Mouse (Mus musculus): ENCODE data around the gene Ing5. TPM values are rescaled to one million over a fixed set of nuclear protein-coding genes. Genes with fewer than 3 reads are reported as not detected.
"Not testable (repeated sequence)": the region's sequence is repeated elsewhere in the genome, so short reads cannot be mapped to it uniquely, and the experiment has no call there.

Ing5 gene
- 6.0 and 6.4 TPM in 2 replicates for polyA plus RNA-seq (2012; rRNA removed)

DNA sequence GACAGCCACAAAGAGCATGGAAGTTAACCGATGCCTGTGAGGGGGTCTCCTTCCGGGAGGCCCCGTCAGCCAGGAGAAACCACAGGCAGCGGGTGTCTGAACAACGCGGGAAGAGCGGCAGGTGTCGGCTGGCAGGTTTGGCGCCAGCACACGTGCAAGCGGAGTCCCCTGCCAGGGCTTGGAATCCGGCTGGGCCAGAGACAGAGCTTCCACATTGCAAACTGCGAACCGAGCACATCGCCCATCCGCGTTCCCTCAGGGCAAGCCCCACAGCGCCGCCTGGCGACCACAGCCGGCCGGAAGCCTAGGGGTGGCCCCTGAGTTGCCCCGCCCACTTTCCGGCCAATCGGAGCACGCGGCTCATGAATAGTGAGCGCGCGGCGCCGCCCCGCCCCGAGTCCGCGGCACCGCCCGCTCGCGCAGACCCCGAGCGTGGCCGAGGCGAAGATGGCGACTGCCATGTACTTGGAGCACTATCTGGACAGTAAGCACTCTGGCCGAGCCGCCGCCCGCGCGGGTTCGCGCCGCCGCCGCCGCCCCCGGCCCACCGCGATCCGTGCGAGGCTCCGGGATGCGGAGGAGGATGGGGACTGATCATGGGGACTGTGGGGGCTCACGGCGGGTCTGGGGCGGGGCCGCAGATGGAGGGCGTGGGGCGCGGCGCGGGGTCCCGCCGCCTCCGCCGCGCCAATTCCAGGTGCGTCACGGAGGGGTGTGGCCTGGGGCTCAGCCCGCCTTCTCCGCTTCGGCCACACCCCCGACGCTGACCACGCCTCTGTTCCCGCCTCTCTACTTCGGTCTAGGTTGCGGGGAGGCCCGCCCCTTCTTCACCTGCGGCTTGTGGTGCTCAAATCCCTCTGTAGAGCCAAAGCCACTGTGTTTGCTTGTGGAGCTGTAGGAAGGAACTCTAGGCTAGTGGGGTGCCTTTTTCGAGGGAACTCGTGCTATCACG lies at the start of gene Ing5:
TSS of gene Ing5 (plus strand) at position 410 of the 952 bp plus-strand sequence.
- TF ChIP-seq POLR2A (IDR thresholded peaks at IDR 0.05; ENCODE audit: low read depth, low read length) (peak; percentile 61), CTCF (conservative IDR thresholded peaks at IDR 0.05; ENCODE audit: insufficient read depth, insufficient read length, low read depth, low read length) (peak; percentile 87)
- peak; percentile 99 for DNase-seq
- WGBS = under 1% methylated on average over 93 of the region's 94 CpGs
- Histone ChIP-seq H3K27me3 (replicated peaks; ENCODE audit: control insufficient read depth, insufficient read depth, low read length) (no peaks in the 10 kb centered on the region), H3K36me3 (ENCODE audit: control insufficient read depth, insufficient read depth, low read length) (no peaks in the 10 kb centered on the region), H3K27ac (ENCODE audit: insufficient read depth, low read depth, low read length) (peak within 1 kb of the TSS; percentile 71), H3K4me1 (ENCODE audit: control insufficient read depth, insufficient read depth, low read length) (peaks cover 7% of the 10 kb centered on the region; the same call in 1 of the 2 replicates), H3K4me3 (ENCODE audit: insufficient read depth, low read depth, low read length) (peak within 1 kb of the TSS; percentile 67)

DNA sequence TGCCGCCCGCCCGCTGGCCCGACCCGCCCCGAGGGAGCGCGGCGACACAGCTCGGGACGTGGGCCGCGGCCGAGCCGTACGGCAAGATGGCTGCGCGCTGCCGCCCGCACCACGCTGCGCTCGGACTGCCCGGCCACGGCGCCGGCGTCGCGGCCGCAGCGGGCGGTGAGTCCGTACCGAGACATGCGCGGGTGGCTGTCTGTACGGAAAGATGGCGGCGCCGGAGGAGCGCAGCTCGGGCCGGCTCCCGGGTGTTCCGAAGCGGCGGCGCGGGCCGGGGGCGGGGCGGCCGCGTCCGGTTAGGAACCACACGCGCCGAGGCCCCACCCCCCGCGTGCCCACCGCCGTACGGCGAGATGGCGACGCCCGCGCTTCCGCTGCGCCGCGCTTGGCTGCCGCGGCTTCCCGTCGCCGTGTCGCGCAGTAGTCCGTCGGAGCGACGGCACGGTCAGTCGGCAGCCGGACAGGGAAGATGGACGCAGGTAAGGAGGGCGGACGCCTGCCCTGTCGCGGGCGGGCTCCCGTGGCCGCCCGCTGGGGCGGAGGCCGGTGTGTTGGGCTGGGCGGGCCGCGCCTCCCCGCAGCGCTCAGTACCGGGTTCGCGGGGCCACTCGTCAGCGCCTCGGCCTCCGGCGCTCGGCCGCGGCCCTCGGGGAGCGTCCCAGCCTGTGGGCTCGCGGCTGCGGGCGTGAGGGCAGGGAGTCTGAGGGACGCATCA lies 49.0 kb upstream of the Ing5 start, which contains the start of gene Thap4:
TSS of gene Thap4 (minus strand) at position 292 of the 718 bp plus-strand sequence.
- WGBS = under 1% methylated on average over 111 of the region's 121 CpGs
- peak within 1 kb of the TSS; percentile 60 for H3K27ac ChIP-seq (ENCODE audit: insufficient read depth, low read depth, low read length)
- TF ChIP-seq POLR2A (IDR thresholded peaks at IDR 0.05; ENCODE audit: low read depth, low read length) = no peak
- no peak for TF ChIP-seq CTCF (conservative IDR thresholded peaks at IDR 0.05; ENCODE audit: insufficient read depth, insufficient read length, low read depth, low read length)
- H3K4me1 ChIP-seq (ENCODE audit: control insufficient read depth, insufficient read depth, low read length) = peaks cover 8% of the 10 kb centered on the region; the same call in 1 of the 2 replicates
- peak; percentile 96 for DNase-seq
- no peaks in the 10 kb centered on the region for H3K27me3 ChIP-seq (replicated peaks; ENCODE audit: control insufficient read depth, insufficient read depth, low read length)
- H3K36me3 ChIP-seq (ENCODE audit: control insufficient read depth, insufficient read depth, low read length) = no peaks in the 10 kb centered on the region; the same call in 1 of the 2 replicates
- H3K4me3 ChIP-seq (ENCODE audit: insufficient read depth, low read depth, low read length) = peak within 1 kb of the TSS; percentile 80

DNA sequence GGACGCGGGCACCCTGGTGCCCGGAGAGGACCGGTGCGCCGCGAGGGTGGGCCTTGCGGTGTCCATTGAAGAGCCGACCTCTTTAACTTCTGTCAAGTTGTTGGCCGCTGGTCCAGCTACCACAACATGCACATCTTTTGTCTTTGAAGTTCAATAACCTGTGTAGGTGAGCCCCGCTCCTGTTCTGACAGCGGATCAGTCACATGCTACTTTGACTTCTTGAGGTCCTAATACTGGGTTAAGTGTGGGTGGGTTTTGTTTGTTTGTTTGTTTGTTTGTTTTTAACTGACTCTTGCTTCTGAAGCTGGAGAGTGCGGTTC lies 48.5 kb upstream of the Ing5 start:
- no peak for DNase-seq
- TF ChIP-seq POLR2A (IDR thresholded peaks at IDR 0.05; ENCODE audit: low read depth, low read length) (no peak), CTCF (conservative IDR thresholded peaks at IDR 0.05; ENCODE audit: insufficient read depth, insufficient read length, low read depth, low read length) (no peak)
- Histone ChIP-seq H3K36me3 (ENCODE audit: control insufficient read depth, insufficient read depth, low read length) (no peaks in the 10 kb centered on the region; the same call in 1 of the 2 replicates), H3K4me1 (ENCODE audit: control insufficient read depth, insufficient read depth, low read length) (peaks cover 8% of the 10 kb centered on the region; the same call in 1 of the 2 replicates), H3K27ac (ENCODE audit: insufficient read depth, low read depth, low read length) (0 out of 2 replicates have a peak overlapping the region, but pooled peaks have one; percentile 0), H3K27me3 (replicated peaks; ENCODE audit: control insufficient read depth, insufficient read depth, low read length) (no peaks in the 10 kb centered on the region), H3K4me3 (ENCODE audit: insufficient read depth, low read depth, low read length) (peak overlapping the region; percentile 80)
- under 1% methylated on average over 13 of the region's 13 CpGs for WGBS

DNA sequence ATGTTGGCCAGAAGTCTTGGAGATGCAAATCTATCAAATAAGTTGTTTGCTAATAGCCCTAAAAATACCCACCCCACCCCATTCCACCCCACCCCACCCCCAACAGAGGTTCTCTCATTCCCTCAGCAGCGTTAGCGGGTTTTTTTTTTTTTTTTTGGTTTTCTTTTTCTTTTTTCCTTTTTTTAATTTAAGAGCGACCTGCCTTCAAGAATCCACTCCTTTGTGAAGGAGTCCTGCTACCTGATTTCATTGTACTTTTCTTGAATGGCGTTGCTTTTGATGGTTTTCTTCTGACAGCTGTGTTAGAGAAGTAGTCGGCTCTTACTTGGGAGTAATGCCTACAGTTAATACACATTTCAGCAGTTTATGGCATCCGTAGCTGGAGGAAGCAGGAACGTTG lies 48.1 kb upstream of the Ing5 start:
- peak overlapping the region; percentile 80; the same call in 1 of the 2 replicates for H3K4me3 ChIP-seq (ENCODE audit: insufficient read depth, low read depth, low read length)
- no peak for DNase-seq
- WGBS = 16% methylated on average over 7 of the region's 7 CpGs
- H3K27me3 ChIP-seq (replicated peaks; ENCODE audit: control insufficient read depth, insufficient read depth, low read length) = no peaks in the 10 kb centered on the region
- no peak for TF ChIP-seq CTCF (conservative IDR thresholded peaks at IDR 0.05; ENCODE audit: insufficient read depth, insufficient read length, low read depth, low read length)
- TF ChIP-seq POLR2A (IDR thresholded peaks at IDR 0.05; ENCODE audit: low read depth, low read length) = no peak
- no peaks in the 10 kb centered on the region for H3K36me3 ChIP-seq (ENCODE audit: control insufficient read depth, insufficient read depth, low read length)
- H3K27ac ChIP-seq (ENCODE audit: insufficient read depth, low read depth, low read length) = no peak overlapping the region
- H3K4me1 ChIP-seq (ENCODE audit: control insufficient read depth, insufficient read depth, low read length) = peaks cover 8% of the 10 kb centered on the region; the same call in 1 of the 2 replicates

DNA sequence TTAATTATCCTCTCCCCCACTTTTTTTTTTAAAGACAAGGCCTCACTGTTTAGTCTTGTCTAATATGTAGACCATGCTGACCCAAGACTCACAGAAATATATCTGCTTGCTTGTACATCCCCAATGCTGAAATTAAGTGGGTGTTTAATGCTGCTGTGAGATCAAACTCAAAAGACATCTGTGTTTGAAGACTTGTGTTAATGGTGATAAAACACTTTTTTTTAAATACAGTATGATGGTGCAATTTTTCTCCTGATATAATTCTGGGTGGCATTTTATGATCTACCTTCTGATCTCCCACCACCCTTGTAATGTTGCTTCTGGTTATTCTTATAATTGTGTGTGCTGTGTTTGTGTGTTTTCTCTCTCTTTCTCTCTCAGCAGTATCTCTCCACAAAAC lies 47.6 kb upstream of the Ing5 start:
- no peak for TF ChIP-seq POLR2A (IDR thresholded peaks at IDR 0.05; ENCODE audit: low read depth, low read length)
- no peak for TF ChIP-seq CTCF (conservative IDR thresholded peaks at IDR 0.05; ENCODE audit: insufficient read depth, insufficient read length, low read depth, low read length)
- DNase-seq = no peak
- H3K27ac ChIP-seq (ENCODE audit: insufficient read depth, low read depth, low read length) = no peak overlapping the region
- no peaks in the 10 kb centered on the region for H3K36me3 ChIP-seq (ENCODE audit: control insufficient read depth, insufficient read depth, low read length)
- H3K4me1 ChIP-seq (ENCODE audit: control insufficient read depth, insufficient read depth, low read length) = peaks cover 8% of the 10 kb centered on the region; the same call in 1 of the 2 replicates
- H3K4me3 ChIP-seq (ENCODE audit: insufficient read depth, low read depth, low read length) = no peak overlapping the region
- no peaks in the 10 kb centered on the region for H3K27me3 ChIP-seq (replicated peaks; ENCODE audit: control insufficient read depth, insufficient read depth, low read length)

DNA sequence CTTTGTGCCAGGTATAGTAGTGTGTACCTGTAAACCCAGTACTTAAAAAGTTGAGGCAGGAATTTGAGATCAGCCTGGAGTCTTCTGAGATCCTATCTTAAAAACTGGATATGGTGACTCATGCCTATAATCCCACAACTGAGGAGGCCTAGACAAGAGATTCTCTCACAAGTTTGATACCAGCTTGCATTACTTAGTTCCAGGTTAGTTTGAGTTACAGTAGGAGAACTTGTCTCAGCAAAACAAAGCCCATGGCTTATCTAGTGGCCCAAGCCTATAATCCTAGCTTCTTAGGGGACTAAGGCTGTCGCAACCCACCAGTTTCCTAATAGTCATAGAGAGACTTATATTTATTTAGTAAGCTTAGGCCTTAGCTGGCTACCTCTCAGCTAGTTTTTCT lies 43.7 kb upstream of the Ing5 start:
- no peaks in the 10 kb centered on the region for H3K36me3 ChIP-seq (ENCODE audit: control insufficient read depth, insufficient read depth, low read length)
- DNase-seq = no peak
- no peak overlapping the region for H3K4me3 ChIP-seq (ENCODE audit: insufficient read depth, low read depth, low read length)
- H3K27me3 ChIP-seq (replicated peaks; ENCODE audit: control insufficient read depth, insufficient read depth, low read length) = no peaks in the 10 kb centered on the region
- TF ChIP-seq CTCF (conservative IDR thresholded peaks at IDR 0.05; ENCODE audit: insufficient read depth, insufficient read length, low read depth, low read length) (no peak), POLR2A (IDR thresholded peaks at IDR 0.05; ENCODE audit: low read depth, low read length) (no peak)
- H3K4me1 ChIP-seq (ENCODE audit: control insufficient read depth, insufficient read depth, low read length) = peaks cover 2% of the 10 kb centered on the region; the same call in 1 of the 2 replicates
- H3K27ac ChIP-seq (ENCODE audit: insufficient read depth, low read depth, low read length) = no peak overlapping the region
- 100% methylated on average over 1 of the region's 1 CpGs for WGBS

DNA sequence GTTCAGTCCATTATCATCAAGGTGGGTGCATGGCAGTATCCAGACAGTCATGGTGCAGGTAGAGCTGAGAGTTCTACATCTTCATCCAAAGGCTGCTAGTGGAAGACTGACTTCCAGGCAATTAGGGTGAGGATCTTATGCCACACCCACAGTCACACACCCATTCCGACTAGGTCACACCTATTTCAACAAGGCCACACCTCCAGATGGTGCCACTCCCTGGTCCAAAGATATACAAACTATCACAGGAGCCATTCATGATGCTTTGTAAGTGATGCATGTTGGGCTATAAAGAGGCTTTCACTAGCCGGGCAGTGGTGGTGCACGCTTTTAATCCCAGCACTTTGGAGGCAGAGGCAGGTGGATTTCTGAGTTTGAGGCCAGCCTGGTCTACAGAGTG lies 40.2 kb upstream of the Ing5 start:
- H3K27ac ChIP-seq (ENCODE audit: insufficient read depth, low read depth, low read length) = not testable (repeated sequence)

More for the DNA sequence above, 40.2 kb upstream of the Ing5 start:
- H3K36me3 ChIP-seq (ENCODE audit: control insufficient read depth, insufficient read depth, low read length); H3K4me1 ChIP-seq (ENCODE audit: control insufficient read depth, insufficient read depth, low read length); DNase-seq; H3K4me3 ChIP-seq (ENCODE audit: insufficient read depth, low read depth, low read length); H3K27me3 ChIP-seq (replicated peaks; ENCODE audit: control insufficient read depth, insufficient read depth, low read length): not testable (repeated sequence)
- WGBS = 91% methylated on average over 3 of the region's 3 CpGs

Measured in kidney, adult 2 months (tissue).